Mouse (Mus musculus) thymus, postnatal 25 days (tissue): Measurements from ENCODE around the gene Cel.

Experiments
- DNase-seq: peaks from one replicate; pipeline ENCODE4 v3.0.0; 2022

Cel gene

GRCm38 (mm10) chr2:28563303-28563702, at the start of gene Cel:
TSS of gene Cel (minus strand) at chr2:28563403.
- no peak for DNase-seq

- DNase-seq, result no peak
Measured at GRCm38 (mm10) chr2:28612436-28613063, 49.3 kb upstream of the Cel start.

GRCm38 (mm10) chr2:28611407-28611787, 48.2 kb upstream of the Cel start:
- DNase-seq, result no peak

GRCm38 (mm10) chr2:28610716-28611406, 47.7 kb upstream of the Cel start:
- no peak for DNase-seq

- no peak for DNase-seq
Measured at GRCm38 (mm10) chr2:28609851-28610250, 46.6 kb upstream of the Cel start.

- DNase-seq, result no peak
Measured at GRCm38 (mm10) chr2:28607341-28608165, 44.4 kb upstream of the Cel start.

- DNase-seq, result no peak
Measured at GRCm38 (mm10) chr2:28606601-28607340, 43.6 kb upstream of the Cel start.

GRCm38 (mm10) chr2:28605789-28606541, 42.8 kb upstream of the Cel start:
- no peak for DNase-seq

GRCm38 (mm10) chr2:28603542-28603941, 40.3 kb upstream of the Cel start:
- DNase-seq, result no peak

- DNase-seq, result no peak
Measured at GRCm38 (mm10) chr2:28601720-28602590, 38.8 kb upstream of the Cel start.

GRCm38 (mm10) chr2:28599569-28599900, 36.3 kb upstream of the Cel start:
- peak; percentile 47 for DNase-seq

GRCm38 (mm10) chr2:28598692-28599568, 35.7 kb upstream of the Cel start:
- DNase-seq, result no peak

GRCm38 (mm10) chr2:28597733-28598547, 34.7 kb upstream of the Cel start:
- DNase-seq, result no peak

- no peak for DNase-seq
Measured at GRCm38 (mm10) chr2:28596998-28597397, 33.8 kb upstream of the Cel start.

- DNase-seq, result no peak
Measured at GRCm38 (mm10) chr2:28596021-28596420, 32.8 kb upstream of the Cel start.

- peak; percentile 73 for DNase-seq
Measured at GRCm38 (mm10) chr2:28592809-28593208, 29.6 kb upstream of the Cel start.

GRCm38 (mm10) chr2:28591479-28591878, 28.3 kb upstream of the Cel start:
- no peak for DNase-seq

GRCm38 (mm10) chr2:28588574-28588973, 25.4 kb upstream of the Cel start:
- DNase-seq, result no peak

- DNase-seq, result no peak
Measured at GRCm38 (mm10) chr2:28585730-28586129, 22.5 kb upstream of the Cel start.
